Mouse (Mus musculus): ENCODE measurements around the gene Cbfb. TPM values are rescaled to one million over a fixed set of nuclear protein-coding genes. Genes with fewer than 3 reads are reported as not detected.

Gene Cbfb
- polyA plus RNA-seq (2017; shearing (Covaris generic)): 89.9 TPM

GRCm38 (mm10) chr8:105170381-105171115 lies at the start of gene Cbfb:
Gene Cbfb, plus strand, starts transcription at chr8:105170674.

GRCm38 (mm10) chr8:105131509-105131908 lies 39.0 kb upstream of the Cbfb start, which contains the start of gene Ces4a:
Gene Ces4a, plus strand, starts transcription at chr8:105131800.

GRCm38 (mm10) chr8:105224413-105225271 lies 54.2 kb downstream of the Cbfb start, which contains the start of gene D230025D16Rik:
Gene D230025D16Rik, plus strand, starts transcription at chr8:105225145.

GRCm38 (mm10) chr8:105254966-105255350 lies 84.5 kb downstream of the Cbfb start, which contains the start of gene B3gnt9:
Gene B3gnt9, minus strand, starts transcription at chr8:105255153.

GRCm38 (mm10) chr8:105264024-105264982 lies 93.8 kb downstream of the Cbfb start, which contains the start of the genes Tradd and Fbxl8:
Gene Tradd, minus strand, starts transcription at chr8:105264609.
Gene Fbxl8, plus strand, starts transcription at chr8:105264648.

Other genes with a start within 250 kb of the Cbfb start
- not detected for gene Ces2e, start 244.4 kb upstream of the Cbfb start, polyA plus RNA-seq (2017; shearing (Covaris generic))
- gene Ces2f, start 223.3 kb upstream of the Cbfb start, polyA plus RNA-seq (2017; shearing (Covaris generic)): not detected
- not detected for gene Ces2g, start 209.0 kb upstream of the Cbfb start, polyA plus RNA-seq (2017; shearing (Covaris generic))
- not detected for gene Ces2h, start 169.8 kb upstream of the Cbfb start, polyA plus RNA-seq (2017; shearing (Covaris generic))
- gene Ces3a, start 122.1 kb upstream of the Cbfb start, polyA plus RNA-seq (2017; shearing (Covaris generic)): not detected
- not detected for gene Ces3b, start 86.9 kb upstream of the Cbfb start, polyA plus RNA-seq (2017; shearing (Covaris generic))
- gene Ces4a, start 38.9 kb upstream of the Cbfb start, polyA plus RNA-seq (2017; shearing (Covaris generic)): not detected
- gene D230025D16Rik, start 54.5 kb downstream of the Cbfb start, polyA plus RNA-seq (2017; shearing (Covaris generic)): 29.6 TPM
- gene B3gnt9, start 84.5 kb downstream of the Cbfb start, polyA plus RNA-seq (2017; shearing (Covaris generic)): 0.55 TPM
- gene Tradd, start 93.9 kb downstream of the Cbfb start, polyA plus RNA-seq (2017; shearing (Covaris generic)): 40.0 TPM
- gene Fbxl8, start 94.0 kb downstream of the Cbfb start, polyA plus RNA-seq (2017; shearing (Covaris generic)): 9.9 TPM
- gene Hsf4, start 99.1 kb downstream of the Cbfb start, polyA plus RNA-seq (2017; shearing (Covaris generic)): not detected
- not detected for gene Nol3, start 105.5 kb downstream of the Cbfb start, polyA plus RNA-seq (2017; shearing (Covaris generic))
- gene 4931428F04Rik, start 119.2 kb downstream of the Cbfb start, polyA plus RNA-seq (2017; shearing (Covaris generic)): 2.1 TPM
- gene Exoc3l, start 125.4 kb downstream of the Cbfb start, polyA plus RNA-seq (2017; shearing (Covaris generic)): 1.8 TPM
- 112 TPM for gene E2f4, start 127.0 kb downstream of the Cbfb start, polyA plus RNA-seq (2017; shearing (Covaris generic))
- 4.2 TPM for gene Elmo3, start 134.9 kb downstream of the Cbfb start, polyA plus RNA-seq (2017; shearing (Covaris generic))
- gene Lrrc29, start 155.6 kb downstream of the Cbfb start, polyA plus RNA-seq (2017; shearing (Covaris generic)): 1.9 TPM
- gene Tmem208, start 155.7 kb downstream of the Cbfb start, polyA plus RNA-seq (2017; shearing (Covaris generic)): 62.3 TPM
- gene Fhod1, start 177.3 kb downstream of the Cbfb start, polyA plus RNA-seq (2017; shearing (Covaris generic)): 1.6 TPM
- 0.11 TPM for gene Slc9a5, start 178.2 kb downstream of the Cbfb start, polyA plus RNA-seq (2017; shearing (Covaris generic))
- not detected for gene Plekhg4, start 202.6 kb downstream of the Cbfb start, polyA plus RNA-seq (2017; shearing (Covaris generic))
- gene Kctd19, start 242.8 kb downstream of the Cbfb start, polyA plus RNA-seq (2017; shearing (Covaris generic)): not detected
- not detected for gene Lrrc36, start 242.9 kb downstream of the Cbfb start, polyA plus RNA-seq (2017; shearing (Covaris generic))

All from naive thymus-derived CD4-positive, alpha-beta T cell, adult 5 months (primary cell).